Mouse (Mus musculus): ENCODE results near the gene Cyp2d40. TPM values are rescaled to one million over a fixed set of nuclear protein-coding genes. Genes with fewer than 3 reads are reported as not detected.

Gene Cyp2d40
- not detected in 2 replicates for polyA plus RNA-seq (2011; ENCODE audit: insufficient read length, low read depth, missing spikeins)

GRCm38 (mm10) chr15:82763631-82764420 is at the start of gene Cyp2d40:
Cyp2d40 (minus strand) TSS chr15:82764183.
- no peak within 1 kb of the TSS for H3K27ac ChIP-seq (ENCODE audit: insufficient read depth, low read length)
- H3K4me3 ChIP-seq (ENCODE audit: insufficient read depth, low read length) = no peak within 1 kb of the TSS
- TF ChIP-seq POLR2A (IDR thresholded peaks at IDR 0.05; ENCODE audit: low read depth, low read length) (no peak), CTCF (IDR thresholded peaks at IDR 0.05; ENCODE audit: borderline replicate concordance, insufficient read depth, low read length) (no peak)
- no peaks in the 10 kb centered on the region for H3K4me1 ChIP-seq (ENCODE audit: control insufficient read depth, insufficient read depth, low read length)

GRCm38 (mm10) chr15:82810556-82810955 is 46.6 kb upstream of the Cyp2d40 start:
- TF ChIP-seq CTCF (IDR thresholded peaks at IDR 0.05; ENCODE audit: borderline replicate concordance, insufficient read depth, low read length) (no peak), POLR2A (IDR thresholded peaks at IDR 0.05; ENCODE audit: low read depth, low read length) (no peak)
- Histone ChIP-seq H3K4me1 (ENCODE audit: control insufficient read depth, insufficient read depth, low read length) (no peaks in the 10 kb centered on the region), H3K4me3 (ENCODE audit: insufficient read depth, low read length) (no peak overlapping the region), H3K27ac (ENCODE audit: insufficient read depth, low read length) (no peak overlapping the region)

GRCm38 (mm10) chr15:82809511-82809910 is 45.5 kb upstream of the Cyp2d40 start:
- Histone ChIP-seq H3K4me1 (ENCODE audit: control insufficient read depth, insufficient read depth, low read length) (no peaks in the 10 kb centered on the region), H3K27ac (ENCODE audit: insufficient read depth, low read length) (no peak overlapping the region), H3K4me3 (ENCODE audit: insufficient read depth, low read length) (no peak overlapping the region)
- TF ChIP-seq POLR2A (IDR thresholded peaks at IDR 0.05; ENCODE audit: low read depth, low read length) = no peak
- TF ChIP-seq CTCF (IDR thresholded peaks at IDR 0.05; ENCODE audit: borderline replicate concordance, insufficient read depth, low read length) = no peak

- H3K27ac ChIP-seq (ENCODE audit: insufficient read depth, low read length) = no peak overlapping the region
- TF ChIP-seq CTCF (IDR thresholded peaks at IDR 0.05; ENCODE audit: borderline replicate concordance, insufficient read depth, low read length) (no peak), POLR2A (IDR thresholded peaks at IDR 0.05; ENCODE audit: low read depth, low read length) (no peak)
- H3K4me3 ChIP-seq (ENCODE audit: insufficient read depth, low read length) = no peak overlapping the region
- H3K4me1 ChIP-seq (ENCODE audit: control insufficient read depth, insufficient read depth, low read length) = no peaks in the 10 kb centered on the region
Observed at GRCm38 (mm10) chr15:82806969-82807763, 43.2 kb upstream of the Cyp2d40 start.

- Histone ChIP-seq H3K4me1 (ENCODE audit: control insufficient read depth, insufficient read depth, low read length) (no peaks in the 10 kb centered on the region), H3K4me3 (ENCODE audit: insufficient read depth, low read length) (no peak overlapping the region), H3K27ac (ENCODE audit: insufficient read depth, low read length) (no peak overlapping the region)
- TF ChIP-seq POLR2A (IDR thresholded peaks at IDR 0.05; ENCODE audit: low read depth, low read length) = no peak
- TF ChIP-seq CTCF (IDR thresholded peaks at IDR 0.05; ENCODE audit: borderline replicate concordance, insufficient read depth, low read length) = peak; percentile 47; the same call in 1 of the 2 replicates
Observed at GRCm38 (mm10) chr15:82804708-82805639, 41.0 kb upstream of the Cyp2d40 start.

GRCm38 (mm10) chr15:82795936-82796440 is 32.0 kb upstream of the Cyp2d40 start:
- Histone ChIP-seq H3K4me1 (ENCODE audit: control insufficient read depth, insufficient read depth, low read length) (no peaks in the 10 kb centered on the region), H3K4me3 (ENCODE audit: insufficient read depth, low read length) (no peak overlapping the region), H3K27ac (ENCODE audit: insufficient read depth, low read length) (no peak overlapping the region)
- TF ChIP-seq POLR2A (IDR thresholded peaks at IDR 0.05; ENCODE audit: low read depth, low read length) (no peak), CTCF (IDR thresholded peaks at IDR 0.05; ENCODE audit: borderline replicate concordance, insufficient read depth, low read length) (no peak)

GRCm38 (mm10) chr15:82794277-82794676 is 30.3 kb upstream of the Cyp2d40 start, which contains the start of gene Cyp2d26:
Cyp2d26 (minus strand) TSS chr15:82794294.
- Histone ChIP-seq H3K4me1 (ENCODE audit: control insufficient read depth, insufficient read depth, low read length) (no peaks in the 10 kb centered on the region), H3K27ac (ENCODE audit: insufficient read depth, low read length) (no peak within 1 kb of the TSS), H3K4me3 (ENCODE audit: insufficient read depth, low read length) (no peak within 1 kb of the TSS)
- no peak for TF ChIP-seq CTCF (IDR thresholded peaks at IDR 0.05; ENCODE audit: borderline replicate concordance, insufficient read depth, low read length)
- no peak for TF ChIP-seq POLR2A (IDR thresholded peaks at IDR 0.05; ENCODE audit: low read depth, low read length)

GRCm38 (mm10) chr15:82793868-82794267 is 29.9 kb upstream of the Cyp2d40 start:
- Histone ChIP-seq H3K27ac (ENCODE audit: insufficient read depth, low read length) (no peak overlapping the region), H3K4me3 (ENCODE audit: insufficient read depth, low read length) (no peak overlapping the region), H3K4me1 (ENCODE audit: control insufficient read depth, insufficient read depth, low read length) (no peaks in the 10 kb centered on the region)
- TF ChIP-seq POLR2A (IDR thresholded peaks at IDR 0.05; ENCODE audit: low read depth, low read length) (no peak), CTCF (IDR thresholded peaks at IDR 0.05; ENCODE audit: borderline replicate concordance, insufficient read depth, low read length) (no peak)

GRCm38 (mm10) chr15:82793454-82793853 is 29.5 kb upstream of the Cyp2d40 start:
- TF ChIP-seq POLR2A (IDR thresholded peaks at IDR 0.05; ENCODE audit: low read depth, low read length) = no peak
- TF ChIP-seq CTCF (IDR thresholded peaks at IDR 0.05; ENCODE audit: borderline replicate concordance, insufficient read depth, low read length) = no peak
- no peak overlapping the region for H3K4me3 ChIP-seq (ENCODE audit: insufficient read depth, low read length)
- no peak overlapping the region for H3K27ac ChIP-seq (ENCODE audit: insufficient read depth, low read length)
- H3K4me1 ChIP-seq (ENCODE audit: control insufficient read depth, insufficient read depth, low read length) = no peaks in the 10 kb centered on the region
